Mouse (Mus musculus) neural tube, embryonic 11.5 days (tissue): Measurements from ENCODE around the gene Msh4. TPM values are rescaled to one million over a fixed set of nuclear protein-coding genes. Genes with fewer than 3 reads are reported as not detected.

ENCODE experiments used
- ATAC-seq: fragments of 200-750 bp; cut with Nextera tagmentation; 2 replicates; pipeline ENCODE4 v1.8.0; 2017; ENCODE audit warnings: moderate number of reproducible peaks, mild to moderate bottlenecking, moderate TSS enrichment, moderate library complexity; ENCODE audit not compliant: insufficient read depth, low FRiP score, low TSS enrichment
- DNase-seq: peaks from one replicate; pipeline ENCODE4 v3.0.0-alpha.2; 2015; ENCODE audit warnings: low spot score
- H3K27ac ChIP-seq: fragments of 300-500 bp; sonication (generic); 2 replicates; pipeline ENCODE4 v1.5.1; 2014; ENCODE audit warnings: low read depth, mild to moderate bottlenecking, low read length
- H3K27me3 ChIP-seq: fragments of 300-500 bp; sonication (generic); 2 replicates; pipeline ENCODE4 v1.6.1; 2014; ENCODE audit warnings: mild to moderate bottlenecking, low read length, mixed read lengths; ENCODE audit not compliant: control insufficient read depth, insufficient read depth
- H3K36me3 ChIP-seq: fragments of 300-500 bp; sonication (generic); 2 replicates; pipeline ENCODE4 v1.6.1; 2014; ENCODE audit warnings: mild to moderate bottlenecking, low read length, moderate library complexity, mixed read lengths; ENCODE audit not compliant: control insufficient read depth, insufficient read depth
- H3K4me1 ChIP-seq: fragments of 300-500 bp; sonication (generic); 2 replicates; pipeline ENCODE4 v1.6.1; 2014; ENCODE audit warnings: low read length, mixed read lengths; ENCODE audit not compliant: control insufficient read depth, insufficient read depth
- H3K4me2 ChIP-seq: fragments of 300-500 bp; sonication (generic); 2 replicates; pipeline ENCODE4 v1.6.1; 2014; ENCODE audit warnings: low read depth, mild to moderate bottlenecking, moderate library complexity
- H3K4me3 ChIP-seq: fragments of 300-500 bp; sonication (generic); 2 replicates; pipeline ENCODE4 v1.5.1; 2014; ENCODE audit warnings: low read depth, low read length
- H3K9ac ChIP-seq: fragments of 300-500 bp; sonication (generic); 2 replicates; pipeline ENCODE4 v1.6.1; 2014; ENCODE audit warnings: mild to moderate bottlenecking, low read length
- H3K9me3 ChIP-seq: fragments of 300-500 bp; sonication (generic); 2 replicates; pipeline ENCODE4 v1.6.1; 2016; ENCODE audit warnings: low read length; ENCODE audit not compliant: control insufficient read depth
- WGBS: fragments of 180-500 bp; shearing (Covaris S2); extraction: QIAGEN DNeasy Blood & Tissue Kit; methylation state at CpG from one replicate; pipeline ENCODE4 v1.1.7; 2014; 5-methylcytosine and 5-hydroxymethylcytosine counted together
- polyA plus RNA-seq: library from polyadenylated mRNA; unstranded; fragments of >200 nt; fragmentation: Nextera tagmentation; extraction: Ambion mirVana; gene quantifications from 2 replicates; pipeline ENCODE4 v1.2.1, GENCODE M21; 2014

Gene Msh4
- polyA plus RNA-seq, 1 experiment from 2014 or later: 0.07 TPM

- Histone ChIP-seq H3K36me3 (0 out of 2 replicates have a peak, but pooled peaks cover 3% of the 10 kb centered on the region), H3K4me1 (peaks cover 3% of the 10 kb centered on the region), H3K9me3 (no peaks in the 10 kb centered on the region), H3K4me3 (no peak overlapping the region), H3K27ac (no peak overlapping the region), H3K9ac (no peak overlapping the region), H3K4me2 (no peak overlapping the region), H3K27me3 (no peaks in the 10 kb centered on the region)
- WGBS: 90% methylated on average over 8 of the region's 8 CpGs
- DNase-seq (no peak), ATAC-seq (no peak)
These were observed 34.1 kb upstream of the Msh4 start for GRCm38 (mm10) chr3:153940021-153940420.

GRCm38 (mm10) chr3:153937116-153937810, 31.3 kb upstream of the Msh4 start:
- Histone ChIP-seq H3K9me3 (no peaks in the 10 kb centered on the region), H3K36me3 (0 out of 2 replicates have a peak, but pooled peaks cover 4% of the 10 kb centered on the region), H3K4me2 (no peak overlapping the region), H3K4me1 (no peaks in the 10 kb centered on the region), H3K27ac (no peak overlapping the region), H3K27me3 (no peaks in the 10 kb centered on the region), H3K4me3 (no peak overlapping the region), H3K9ac (no peak overlapping the region)
- ATAC-seq (no peak), DNase-seq (no peak)
- WGBS: 94% methylated on average over 17 of the region's 17 CpGs

GRCm38 (mm10) chr3:153935878-153936277, 29.9 kb upstream of the Msh4 start:
- no peaks in the 10 kb centered on the region for H3K27me3 ChIP-seq
- no peak for DNase-seq
- H3K4me2 ChIP-seq: no peak overlapping the region
- H3K4me3 ChIP-seq: no peak overlapping the region
- H3K27ac ChIP-seq: no peak overlapping the region
- 95% methylated on average over 9 of the region's 9 CpGs for WGBS
- H3K36me3 ChIP-seq: 0 out of 2 replicates have a peak, but pooled peaks cover 4% of the 10 kb centered on the region
- no peaks in the 10 kb centered on the region for H3K9me3 ChIP-seq
- no peak for ATAC-seq
- no peaks in the 10 kb centered on the region for H3K4me1 ChIP-seq
- H3K9ac ChIP-seq: no peak overlapping the region

- no peaks in the 10 kb centered on the region for H3K4me1 ChIP-seq
- H3K9ac ChIP-seq: no peak overlapping the region
- DNase-seq (no peak), ATAC-seq (no peak)
- 94% methylated on average over 5 of the region's 5 CpGs for WGBS
- no peak overlapping the region for H3K27ac ChIP-seq
- H3K4me3 ChIP-seq: no peak overlapping the region
- no peak overlapping the region for H3K4me2 ChIP-seq
- H3K27me3 ChIP-seq: no peaks in the 10 kb centered on the region
- H3K36me3 ChIP-seq: peaks cover 6% of the 10 kb centered on the region; the same call in 1 of the 2 replicates
- H3K9me3 ChIP-seq: no peaks in the 10 kb centered on the region
These were observed 26.5 kb upstream of the Msh4 start for GRCm38 (mm10) chr3:153932461-153932860.

GRCm38 (mm10) chr3:153929526-153929925, 23.6 kb upstream of the Msh4 start:
- Histone ChIP-seq H3K36me3 (peaks cover 4% of the 10 kb centered on the region; the same call in 1 of the 2 replicates), H3K4me2 (no peak overlapping the region)
- 97% methylated on average over 11 of the region's 11 CpGs for WGBS

GRCm38 (mm10) chr3:153926333-153926732, 20.4 kb upstream of the Msh4 start:
- H3K27ac ChIP-seq: no peak overlapping the region
- no peaks in the 10 kb centered on the region for H3K9me3 ChIP-seq
- no peak overlapping the region for H3K4me3 ChIP-seq
- H3K27me3 ChIP-seq: no peaks in the 10 kb centered on the region
- H3K9ac ChIP-seq: no peak overlapping the region
- H3K36me3 ChIP-seq: peaks cover 2% of the 10 kb centered on the region; the same call in 1 of the 2 replicates
- H3K4me2 ChIP-seq: no peak overlapping the region
- no peaks in the 10 kb centered on the region for H3K4me1 ChIP-seq
- DNase-seq: no peak
- 90% methylated on average over 7 of the region's 7 CpGs for WGBS
- no peak for ATAC-seq

More at GRCm38 (mm10) chr3:153929526-153929925, 23.6 kb upstream of the Msh4 start:
- Histone ChIP-seq H3K4me1 (no peaks in the 10 kb centered on the region), H3K27me3 (no peaks in the 10 kb centered on the region), H3K9me3 (no peaks in the 10 kb centered on the region), H3K9ac (no peak overlapping the region), H3K4me3 (no peak overlapping the region), H3K27ac (no peak overlapping the region)
- no peak for ATAC-seq
- DNase-seq: no peak

- Histone ChIP-seq H3K4me2 (no peak overlapping the region), H3K36me3 (no peaks in the 10 kb centered on the region), H3K9me3 (no peaks in the 10 kb centered on the region), H3K27ac (no peak overlapping the region), H3K4me3 (no peak overlapping the region), H3K4me1 (no peaks in the 10 kb centered on the region), H3K27me3 (no peaks in the 10 kb centered on the region), H3K9ac (no peak overlapping the region)
- DNase-seq (no peak), ATAC-seq (no peak)
- 94% methylated on average over 10 of the region's 10 CpGs for WGBS
These were observed 15.4 kb upstream of the Msh4 start for GRCm38 (mm10) chr3:153921147-153921910.

- Histone ChIP-seq H3K4me2 (no peak overlapping the region), H3K9me3 (no peaks in the 10 kb centered on the region), H3K4me3 (no peak overlapping the region), H3K9ac (no peak overlapping the region), H3K4me1 (no peaks in the 10 kb centered on the region), H3K27me3 (no peaks in the 10 kb centered on the region), H3K27ac (no peak overlapping the region), H3K36me3 (no peaks in the 10 kb centered on the region)
- DNase-seq (no peak), ATAC-seq (no peak)
- 4% methylated on average over 1 of the region's 1 CpGs for WGBS
These were observed 11.3 kb upstream of the Msh4 start for GRCm38 (mm10) chr3:153917200-153917599.
